Mouse (Mus musculus) liver, embryonic 12.5 days (tissue): ENCODE measurements around the gene Syne3. TPM values are rescaled to one million over a fixed set of nuclear protein-coding genes. Genes with fewer than 3 reads are reported as not detected.

Experiments
- ATAC-seq: fragments of 200-750 bp; cut with Nextera tagmentation; 2 replicates; pipeline ENCODE4 v1.8.0; 2017; ENCODE audit warnings: moderate number of reproducible peaks, mild to moderate bottlenecking, moderate library complexity
- H3K27ac ChIP-seq: fragments of 300-500 bp; sonication (generic); 2 replicates; pipeline ENCODE4 v1.5.1; 2016; ENCODE audit warnings: mild to moderate bottlenecking
- H3K27me3 ChIP-seq: fragments of 300-500 bp; sonication (generic); replicated peaks from 2 replicates; pipeline ENCODE4 v1.6.1; 2016; ENCODE audit warnings: mild to moderate bottlenecking, moderate library complexity
- H3K36me3 ChIP-seq: fragments of 300-500 bp; sonication (generic); 2 replicates; pipeline ENCODE4 v1.6.1; 2016; ENCODE audit warnings: mild to moderate bottlenecking, moderate library complexity
- H3K4me1 ChIP-seq: fragments of 300-500 bp; sonication (generic); 2 replicates; pipeline ENCODE4 v1.6.1; 2016
- H3K4me2 ChIP-seq: fragments of 300-500 bp; sonication (generic); 2 replicates; pipeline ENCODE4 v1.6.1; 2016; ENCODE audit warnings: mild to moderate bottlenecking, moderate library complexity
- H3K4me3 ChIP-seq: fragments of 300-500 bp; sonication (generic); 2 replicates; pipeline ENCODE4 v1.5.1; 2016; ENCODE audit warnings: mild to moderate bottlenecking, moderate library complexity
- H3K9ac ChIP-seq: fragments of 300-500 bp; sonication (generic); 2 replicates; pipeline ENCODE4 v1.6.1; 2016; ENCODE audit warnings: mild to moderate bottlenecking, moderate library complexity
- H3K9me3 ChIP-seq: fragments of 300-500 bp; sonication (generic); replicated peaks from 2 replicates; pipeline ENCODE4 v1.6.1; 2016; ENCODE audit warnings: mild to moderate bottlenecking, moderate library complexity
- WGBS: fragments of 180-500 bp; shearing (Covaris S2); methylation state at CpG from one replicate; pipeline ENCODE4 v1.1.7; 2016; ENCODE audit not compliant: insufficient replicate concordance; 5-methylcytosine and 5-hydroxymethylcytosine counted together
- polyA plus RNA-seq: library from polyadenylated mRNA; unstranded; fragments of >200 nt; fragmentation: Nextera tagmentation; extraction: Ambion mirVana; gene quantifications from 2 replicates; pipeline ENCODE4 v1.2.1, GENCODE M21; 2016

The Syne3 gene
- polyA plus RNA-seq, 1 experiment from 2014 or later = 2.1 TPM

GRCm38 (mm10) chr12:105038211-105038610 lies 28.6 kb upstream of the Syne3 start:
- Histone ChIP-seq H3K27ac (peak overlapping the region; percentile 98), H3K27me3 (no peaks in the 10 kb centered on the region), H3K4me3 (peak overlapping the region; percentile 90), H3K4me1 (peaks cover 81% of the 10 kb centered on the region), H3K36me3 (peaks cover 92% of the 10 kb centered on the region), H3K4me2 (peak overlapping the region; percentile 88), H3K9ac (peak overlapping the region; percentile 96), H3K9me3 (no peaks in the 10 kb centered on the region; the same call in 1 of the 2 replicates)
- ATAC-seq = no peak
- WGBS = 60% methylated on average over 11 of the region's 11 CpGs

GRCm38 (mm10) chr12:105034130-105034769 lies 24.6 kb upstream of the Syne3 start:
- Histone ChIP-seq H3K27me3 (no peaks in the 10 kb centered on the region), H3K9ac (peak overlapping the region; percentile 96), H3K27ac (peak overlapping the region; percentile 98), H3K36me3 (peaks cover 68% of the 10 kb centered on the region), H3K4me1 (peaks cover 78% of the 10 kb centered on the region), H3K4me3 (peak overlapping the region; percentile 90), H3K4me2 (peak overlapping the region; percentile 88), H3K9me3 (no peaks in the 10 kb centered on the region)
- 11% methylated on average over 14 of the region's 14 CpGs for WGBS
- ATAC-seq = peak; percentile 66

GRCm38 (mm10) chr12:105032832-105033775 lies 23.5 kb upstream of the Syne3 start:
- H3K36me3 ChIP-seq = peaks cover 71% of the 10 kb centered on the region
- peak overlapping the region; percentile 96 for H3K9ac ChIP-seq
- peak overlapping the region; percentile 88 for H3K4me2 ChIP-seq
- 1% methylated on average over 45 of the region's 45 CpGs for WGBS
- peaks cover 78% of the 10 kb centered on the region for H3K4me1 ChIP-seq
- peak overlapping the region; percentile 98 for H3K27ac ChIP-seq
- peak overlapping the region; percentile 90 for H3K4me3 ChIP-seq
- H3K27me3 ChIP-seq = no peaks in the 10 kb centered on the region
- no peaks in the 10 kb centered on the region for H3K9me3 ChIP-seq
- ATAC-seq = peak; percentile 0; the same call in 1 of the 2 replicates

GRCm38 (mm10) chr12:105032147-105032831 lies 22.7 kb upstream of the Syne3 start, which contains the start of gene Glrx5:
Gene Glrx5 (plus strand): TSS chr12:105032688.
- peak; percentile 88 for ATAC-seq
- no peaks in the 10 kb centered on the region for H3K9me3 ChIP-seq
- H3K4me3 ChIP-seq = peak within 1 kb of the TSS; percentile 90
- peak within 1 kb of the TSS; percentile 88 for H3K4me2 ChIP-seq
- WGBS = under 1% methylated on average over 72 of the region's 72 CpGs
- peaks cover 63% of the 10 kb centered on the region for H3K36me3 ChIP-seq
- H3K9ac ChIP-seq = peak within 1 kb of the TSS; percentile 96
- no peaks in the 10 kb centered on the region for H3K27me3 ChIP-seq
- peaks cover 78% of the 10 kb centered on the region for H3K4me1 ChIP-seq
- H3K27ac ChIP-seq = peak within 1 kb of the TSS; percentile 100

DNA sequence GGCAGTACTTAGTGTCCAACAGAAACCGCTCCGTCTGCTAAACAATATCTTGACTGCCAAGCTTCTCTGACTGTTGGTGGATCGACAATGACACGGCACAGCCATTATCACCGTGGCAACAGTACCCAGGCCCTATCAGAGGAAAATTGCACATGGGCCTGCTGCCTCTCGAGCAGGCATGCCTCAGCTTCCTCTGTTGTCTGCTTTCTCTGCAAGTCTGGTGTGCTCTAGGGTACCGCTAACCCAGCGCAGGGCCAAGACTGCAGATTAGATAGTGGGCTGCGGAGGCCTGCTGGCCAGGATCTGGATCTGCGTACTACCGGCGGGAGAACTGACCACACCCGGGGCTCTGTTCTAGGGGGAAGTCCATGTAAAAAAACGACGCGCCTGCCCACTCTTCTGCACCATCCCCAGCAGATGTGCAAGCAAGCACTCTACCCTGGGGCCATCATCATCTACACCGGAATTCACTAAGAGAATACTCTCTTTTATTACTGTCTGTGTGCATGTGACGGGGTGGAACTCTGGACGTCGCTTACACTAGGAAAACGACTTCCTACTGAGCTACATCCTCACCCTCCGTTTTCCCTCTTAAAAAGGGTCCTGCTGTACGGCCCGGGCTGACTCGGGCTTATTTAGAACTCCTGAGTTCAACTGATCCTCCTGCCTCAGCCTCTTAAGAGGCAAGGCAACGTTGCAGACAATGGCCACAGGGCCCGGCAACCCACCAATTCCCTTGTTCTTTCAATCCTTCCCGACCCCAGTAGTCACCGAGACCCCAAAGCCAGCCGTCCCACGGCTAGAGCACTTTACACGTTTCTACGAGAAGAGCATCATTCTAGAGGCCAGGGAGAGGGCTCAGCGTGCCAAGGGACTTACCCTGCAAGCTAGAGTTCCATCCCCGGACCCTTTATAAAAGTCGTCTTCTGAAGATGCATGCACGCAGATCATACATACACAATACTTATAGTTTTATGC lies 21.8 kb upstream of the Syne3 start:
- H3K9ac ChIP-seq = peak overlapping the region; percentile 89
- H3K9me3 ChIP-seq = no peaks in the 10 kb centered on the region
- H3K4me3 ChIP-seq = peak overlapping the region; percentile 87
- H3K4me2 ChIP-seq = peak overlapping the region; percentile 84
- H3K27ac ChIP-seq = peak overlapping the region; percentile 100
- no peaks in the 10 kb centered on the region for H3K27me3 ChIP-seq
- no peak for ATAC-seq
- peaks cover 53% of the 10 kb centered on the region for H3K36me3 ChIP-seq
- 2% methylated on average over 37 of the region's 37 CpGs for WGBS
- H3K4me1 ChIP-seq = peaks cover 76% of the 10 kb centered on the region

- Histone ChIP-seq H3K4me2 (peak overlapping the region; percentile 84), H3K4me1 (peaks cover 76% of the 10 kb centered on the region), H3K27ac (peak overlapping the region; percentile 100), H3K27me3 (no peaks in the 10 kb centered on the region), H3K9me3 (no peaks in the 10 kb centered on the region), H3K4me3 (peak overlapping the region; percentile 87), H3K36me3 (peaks cover 39% of the 10 kb centered on the region), H3K9ac (no peak overlapping the region)
- ATAC-seq = no peak
- 89% methylated on average over 9 of the region's 9 CpGs for WGBS
Observed at GRCm38 (mm10) chr12:105029890-105030289, 20.3 kb upstream of the Syne3 start.

- peaks cover 71% of the 10 kb centered on the region for H3K4me1 ChIP-seq
- no peak overlapping the region for H3K4me3 ChIP-seq
- no peak overlapping the region for H3K9ac ChIP-seq
- peak; percentile 59 for ATAC-seq
- H3K9me3 ChIP-seq = peaks cover 15% of the 10 kb centered on the region
- peak overlapping the region; percentile 44 for H3K4me2 ChIP-seq
- peaks cover 43% of the 10 kb centered on the region for H3K36me3 ChIP-seq
- H3K27me3 ChIP-seq = no peaks in the 10 kb centered on the region
- H3K27ac ChIP-seq = peak overlapping the region; percentile 100
- 10% methylated on average over 15 of the region's 15 CpGs for WGBS
Observed at GRCm38 (mm10) chr12:105027323-105027991, 17.8 kb upstream of the Syne3 start.

DNA sequence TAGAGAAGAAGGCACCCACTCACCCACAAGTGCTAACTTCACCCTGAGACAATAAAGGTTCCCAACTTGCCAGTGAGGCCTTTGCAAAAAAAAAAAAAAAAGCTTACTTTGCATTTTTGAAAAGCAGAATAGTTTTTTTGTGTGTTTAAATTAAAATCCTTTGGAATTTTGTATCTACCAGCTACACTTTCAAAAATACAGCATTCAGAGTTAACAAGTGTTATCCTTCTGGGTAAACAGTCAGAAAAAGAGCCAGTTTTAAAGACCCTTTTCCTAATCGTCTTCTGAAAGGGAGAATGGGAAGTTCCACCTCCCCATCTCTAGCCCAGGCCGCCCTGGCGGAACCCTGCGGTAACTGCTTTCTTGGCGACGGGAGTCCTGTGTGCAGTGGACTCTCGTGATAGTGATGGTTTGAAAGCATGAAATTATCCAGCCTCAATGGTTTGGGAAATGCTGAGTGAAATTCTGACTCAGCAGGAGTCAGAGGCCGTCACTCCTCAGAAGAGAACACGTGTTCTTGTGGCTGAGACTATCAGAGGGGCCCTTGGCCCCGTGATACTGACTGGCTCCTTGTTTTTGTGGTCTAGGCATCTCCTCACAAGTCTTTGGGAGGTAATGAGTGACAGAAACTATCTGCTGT lies 16.5 kb upstream of the Syne3 start:
- Histone ChIP-seq H3K4me2 (peak overlapping the region; percentile 56), H3K4me3 (peak overlapping the region; percentile 12; the same call in 1 of the 2 replicates), H3K4me1 (peaks cover 83% of the 10 kb centered on the region), H3K36me3 (peaks cover 43% of the 10 kb centered on the region), H3K27ac (peak overlapping the region; percentile 96), H3K9ac (peak overlapping the region; percentile 54), H3K27me3 (no peaks in the 10 kb centered on the region), H3K9me3 (peaks cover 15% of the 10 kb centered on the region)
- WGBS = 15% methylated on average over 10 of the region's 10 CpGs
- peak; percentile 49 for ATAC-seq

GRCm38 (mm10) chr12:105025271-105025946 lies 15.8 kb upstream of the Syne3 start:
- peak; percentile 83 for ATAC-seq
- Histone ChIP-seq H3K4me3 (peak overlapping the region; percentile 12; the same call in 1 of the 2 replicates), H3K4me1 (peaks cover 83% of the 10 kb centered on the region), H3K36me3 (peaks cover 39% of the 10 kb centered on the region), H3K9me3 (peaks cover 15% of the 10 kb centered on the region), H3K4me2 (peak overlapping the region; percentile 56), H3K27ac (peak overlapping the region; percentile 96), H3K9ac (peak overlapping the region; percentile 54), H3K27me3 (no peaks in the 10 kb centered on the region)
- WGBS = 13% methylated on average over 8 of the region's 8 CpGs
